Mouse (Mus musculus): ENCODE data around the gene Wrnip1.
A peak's percentile ranks its signal among the peaks of the same experiment; 100 is the strongest.

The Wrnip1 gene

DNA sequence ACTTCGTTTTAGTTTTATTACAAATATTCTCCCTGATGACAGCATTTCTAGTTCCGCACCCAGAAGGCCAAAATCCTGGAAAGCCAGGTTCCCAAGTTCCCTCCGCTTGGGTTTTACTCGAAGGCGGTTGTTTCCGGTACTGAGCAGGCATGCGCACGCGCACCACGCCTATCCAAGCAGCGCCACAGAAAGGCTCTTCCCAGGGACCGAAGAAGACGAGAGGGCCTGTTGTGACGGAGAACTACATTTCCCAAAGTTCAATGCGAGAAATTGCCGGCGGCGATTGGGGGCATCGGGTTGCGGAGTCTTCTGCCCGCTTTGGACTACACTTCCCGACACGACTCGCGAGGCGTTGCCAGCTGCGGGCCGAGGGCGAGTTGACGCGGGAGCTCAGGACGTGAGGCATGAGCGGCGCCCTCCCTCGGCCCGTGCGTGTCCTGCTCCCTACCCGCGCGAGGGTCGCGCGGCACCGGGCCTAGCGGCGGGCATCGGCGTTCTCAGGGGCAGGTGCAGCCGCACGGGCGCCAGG, at the start of gene Wrnip1:
Wrnip1 (plus strand) TSS at position 346 of the 529 bp plus-strand sequence.
- peak; percentile 97 for DNase-seq (ENCODE audit: extremely low spot score, low read depth, low spot score)

DNA sequence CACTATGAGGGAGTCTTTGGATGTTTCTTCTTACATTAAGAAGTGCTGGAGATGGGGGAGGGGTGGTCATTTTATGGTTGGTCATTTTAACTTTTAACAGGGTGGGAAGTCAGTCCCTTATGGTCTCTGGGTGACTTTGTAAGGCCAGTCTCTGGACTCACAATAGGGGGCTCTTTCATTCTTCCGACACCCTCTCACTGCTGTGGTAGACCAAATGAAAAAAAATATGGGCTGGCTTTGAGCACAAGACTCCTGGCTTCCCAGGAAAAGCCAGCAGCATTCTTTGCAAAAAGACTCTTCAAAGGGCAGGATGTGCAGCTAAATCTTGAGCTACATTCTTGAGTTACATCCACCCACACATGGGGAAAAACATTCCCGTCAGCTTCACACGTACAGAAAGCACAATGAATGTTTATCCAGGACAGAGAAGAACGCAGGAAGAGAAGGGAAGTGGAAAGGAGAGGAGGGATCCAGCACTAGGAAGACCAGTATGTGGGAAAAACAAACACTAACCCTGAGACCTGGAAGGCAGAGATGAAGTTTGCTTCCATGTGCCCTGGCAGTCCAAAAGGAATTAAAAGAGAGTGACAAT, 49.7 kb upstream of the Wrnip1 start:
- no peak for DNase-seq (ENCODE audit: extremely low spot score, low read depth, low spot score)

DNA sequence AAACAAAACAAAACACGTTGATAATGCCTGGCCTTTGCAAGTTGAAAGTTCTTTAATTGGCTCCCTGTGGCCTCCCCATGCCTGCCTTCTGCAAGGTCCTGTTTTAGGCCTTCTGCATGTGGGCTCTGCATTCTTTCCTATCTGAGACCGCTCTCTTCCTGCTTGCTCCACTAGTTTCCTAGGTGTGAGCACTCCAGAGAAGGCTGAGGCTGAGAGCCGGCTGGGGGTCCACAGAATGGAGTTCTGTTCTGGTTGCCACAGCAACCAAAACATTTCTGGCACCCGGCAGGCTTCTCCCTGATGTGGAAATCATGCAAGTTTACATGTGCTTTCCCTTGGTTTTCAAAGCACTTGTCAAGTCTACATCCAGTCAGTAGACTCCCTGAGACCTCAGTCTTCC, 42.8 kb upstream of the Wrnip1 start:
- DNase-seq (ENCODE audit: extremely low spot score, low read depth, low spot score): no peak

DNA sequence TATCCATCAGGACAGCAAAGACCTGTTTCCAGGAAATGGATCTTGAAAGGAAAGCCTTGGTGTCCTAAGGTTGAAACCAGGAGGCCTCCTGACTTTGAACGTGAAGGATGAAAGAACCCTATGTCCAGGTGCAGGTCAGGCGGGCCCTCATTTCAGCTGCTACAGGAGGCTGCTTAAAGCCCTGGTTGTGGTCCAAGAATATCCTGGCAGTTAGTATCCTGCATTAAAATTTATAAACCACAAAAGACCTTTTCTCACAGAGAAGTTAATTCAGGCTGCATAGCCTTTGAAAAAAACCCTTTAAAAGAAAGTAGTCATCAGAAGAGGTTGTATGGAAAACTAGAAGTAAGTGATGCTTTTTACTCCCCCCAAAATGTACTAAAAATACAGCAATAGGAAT, 41.0 kb upstream of the Wrnip1 start:
- DNase-seq (ENCODE audit: extremely low spot score, low read depth, low spot score): no peak

DNA sequence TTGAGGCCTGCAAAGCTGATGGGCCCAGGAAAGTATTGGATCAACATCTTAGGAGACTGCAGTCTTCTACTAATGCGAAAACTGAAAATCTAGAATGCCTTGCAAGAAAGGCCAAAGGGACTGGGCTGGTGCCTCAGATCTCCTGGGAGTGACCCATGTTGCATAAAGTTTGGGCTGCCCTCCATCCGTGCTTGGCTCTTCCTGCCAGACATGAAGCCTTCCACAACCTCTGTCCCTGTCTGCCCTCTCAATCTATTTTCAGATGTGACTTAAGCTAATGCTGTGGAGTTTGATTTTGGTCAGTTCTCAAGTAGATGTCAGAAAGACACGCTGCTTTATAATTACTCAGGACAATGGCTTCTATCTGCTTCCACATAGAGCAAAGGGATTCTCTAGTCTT, 38.7 kb upstream of the Wrnip1 start:
- DNase-seq (ENCODE audit: extremely low spot score, low read depth, low spot score): no peak

DNA sequence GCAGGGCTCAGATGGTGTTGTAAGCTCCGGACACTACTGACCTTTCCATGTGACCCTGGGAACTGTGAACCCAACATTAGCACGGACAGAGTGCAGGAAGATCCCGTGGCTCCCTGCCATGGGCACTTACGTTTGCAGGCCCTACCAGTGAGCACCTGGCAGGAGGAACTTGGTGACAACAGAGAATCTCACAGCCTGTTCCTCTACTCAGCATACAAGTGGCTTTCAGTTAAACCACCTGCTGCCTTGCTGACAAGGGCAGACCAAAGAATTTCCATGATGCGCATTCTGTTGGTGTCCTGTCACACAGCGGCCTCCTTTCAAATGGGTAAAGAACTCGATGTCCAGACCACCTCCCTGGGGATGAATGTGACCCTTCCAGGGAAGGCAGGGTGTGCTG, 37.4 kb upstream of the Wrnip1 start:
- DNase-seq (ENCODE audit: extremely low spot score, low read depth, low spot score): no peak

DNA sequence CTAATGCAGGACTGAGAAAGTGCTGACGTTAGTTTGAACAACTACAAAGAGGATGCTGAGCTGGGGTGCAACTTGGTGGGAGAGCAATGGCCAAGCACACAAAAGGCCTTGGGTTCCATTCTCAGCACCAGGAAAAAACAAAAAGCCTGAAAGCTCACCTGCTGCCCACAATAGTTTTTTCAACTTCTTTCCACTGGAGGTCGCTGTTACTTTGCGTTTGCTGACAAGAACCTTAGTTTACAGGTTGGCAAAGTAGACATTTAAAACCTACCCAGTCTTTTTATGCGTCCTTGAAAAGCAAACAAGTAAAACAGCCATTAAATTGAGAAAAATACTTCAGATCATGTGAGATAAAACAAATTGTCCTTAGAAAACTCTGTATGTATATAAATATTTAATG, 33.7 kb upstream of the Wrnip1 start:
- peak; percentile 30 for DNase-seq (ENCODE audit: extremely low spot score, low read depth, low spot score)

DNA sequence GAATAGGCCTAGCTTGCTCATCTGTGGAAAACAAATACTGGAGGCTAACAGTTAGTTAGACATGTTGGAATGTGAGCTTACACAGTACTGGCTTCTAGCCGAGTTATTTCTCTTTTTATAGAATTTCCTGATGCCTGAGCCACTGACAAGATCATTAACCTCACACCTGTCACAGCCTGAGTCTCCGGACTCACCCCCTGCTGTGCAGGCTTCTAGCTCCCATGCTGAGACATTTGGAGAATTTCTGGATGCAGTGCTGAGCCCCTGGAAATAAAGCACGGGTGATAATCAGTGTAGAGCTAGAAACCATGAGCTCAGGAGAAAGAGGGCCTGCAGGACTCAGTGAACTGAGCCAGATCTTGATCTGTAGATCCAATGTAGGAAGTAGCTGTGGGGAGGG, 31.9 kb upstream of the Wrnip1 start:
- no peak for DNase-seq (ENCODE audit: extremely low spot score, low read depth, low spot score)

DNA sequence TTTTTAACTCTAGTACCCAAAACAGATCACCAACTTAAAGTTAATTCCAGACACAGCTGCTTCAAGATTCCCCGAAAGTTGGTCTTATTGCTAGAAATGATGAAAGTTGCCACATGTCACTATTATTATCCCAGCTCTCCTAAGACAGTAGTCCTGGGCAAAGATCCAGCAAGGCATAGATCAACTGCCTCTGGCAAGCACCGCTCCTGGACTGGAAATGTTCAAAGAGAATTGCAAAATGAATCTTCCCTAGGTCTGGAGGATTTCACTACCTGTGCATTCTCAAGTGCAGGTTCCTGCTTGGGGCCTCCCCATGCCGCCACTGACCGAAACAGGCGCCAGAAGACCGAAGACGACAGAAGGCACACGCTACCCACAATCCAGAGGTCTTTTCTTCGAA, 25.9 kb upstream of the Wrnip1 start:
- no peak for DNase-seq (ENCODE audit: extremely low spot score, low read depth, low spot score)

DNA sequence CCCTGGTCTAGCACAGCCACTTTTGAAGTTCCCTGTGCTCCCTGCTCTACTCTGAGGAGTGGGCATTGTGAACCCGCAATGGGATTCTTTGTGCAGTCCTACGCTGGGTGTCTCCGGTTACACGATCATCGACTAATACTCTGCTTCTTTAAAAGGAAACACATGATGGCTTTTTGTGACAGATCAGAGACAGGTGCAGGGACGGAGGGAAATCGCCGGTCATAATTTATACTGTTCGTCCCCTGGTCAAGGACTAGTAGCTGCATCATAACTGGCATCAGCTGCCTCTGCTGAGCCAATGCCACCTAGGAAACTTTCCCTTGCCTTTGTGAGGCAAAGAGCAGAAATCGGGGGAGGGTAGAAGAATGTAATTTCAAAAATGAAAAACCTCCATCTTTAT, 25.5 kb upstream of the Wrnip1 start:
- no peak for DNase-seq (ENCODE audit: extremely low spot score, low read depth, low spot score)

DNA sequence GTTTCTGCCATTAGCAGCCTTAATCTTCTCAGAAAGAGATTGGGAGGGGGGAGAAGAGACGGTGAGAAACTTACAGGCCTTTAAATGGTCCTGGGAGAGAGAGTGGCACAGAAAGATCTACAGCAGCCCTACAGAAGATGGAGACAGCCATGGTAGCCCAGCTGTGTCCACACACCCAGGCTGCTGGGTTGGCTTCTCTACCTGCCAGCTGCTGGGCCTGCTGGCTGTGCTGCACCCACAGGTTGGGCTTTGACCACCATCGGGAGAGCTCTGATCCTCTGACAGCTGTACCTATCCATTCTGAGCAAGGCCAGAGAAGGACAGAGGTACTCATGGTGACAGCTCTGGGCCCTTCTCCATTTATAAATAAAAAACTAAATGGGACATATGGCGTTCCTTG, 23.0 kb upstream of the Wrnip1 start:
- DNase-seq (ENCODE audit: extremely low spot score, low read depth, low spot score): no peak

DNA sequence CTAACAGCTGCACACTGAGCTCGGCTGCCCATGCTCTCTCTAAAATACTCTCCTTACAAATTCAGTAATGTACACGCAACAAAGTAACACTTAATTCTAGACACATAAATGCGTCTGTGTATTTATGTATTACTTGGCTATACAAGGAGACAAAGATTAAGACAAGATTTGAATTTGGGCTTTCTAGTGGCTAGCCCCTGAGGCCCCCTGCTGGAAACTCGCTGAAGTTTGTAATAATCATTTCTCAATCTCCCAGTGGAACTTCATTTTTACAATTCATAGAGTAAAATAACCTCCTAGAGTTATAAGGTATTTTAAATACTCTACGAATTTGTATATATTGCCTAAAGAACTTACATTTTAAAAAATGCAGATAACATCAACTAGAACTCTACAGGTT, 18.8 kb upstream of the Wrnip1 start:
- no peak for DNase-seq (ENCODE audit: extremely low spot score, low read depth, low spot score)

DNA sequence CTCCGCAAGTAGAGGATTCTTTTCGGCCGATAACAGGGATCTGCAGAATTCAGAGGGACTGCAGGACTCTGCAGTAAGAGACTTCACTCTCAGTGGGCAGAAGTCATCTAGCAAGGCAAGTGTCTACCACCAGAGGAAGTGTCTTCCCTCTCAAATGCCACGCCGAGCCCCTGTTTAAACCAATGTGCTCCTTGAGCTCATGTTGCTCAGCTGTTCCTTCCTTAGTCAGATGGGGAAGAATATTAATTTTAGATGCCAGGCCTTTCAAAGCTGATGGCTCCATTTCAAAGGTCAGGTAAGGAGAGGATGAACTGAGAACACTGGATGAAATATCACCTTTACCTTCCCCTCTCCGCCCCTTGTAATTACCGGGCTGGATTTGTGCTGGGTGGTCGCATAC, 18.0 kb upstream of the Wrnip1 start, which contains the start of gene Mylk4:
Mylk4 (minus strand) TSS at position 139 of the 400 bp plus-strand sequence.
- DNase-seq (ENCODE audit: extremely low spot score, low read depth, low spot score): no peak

DNA sequence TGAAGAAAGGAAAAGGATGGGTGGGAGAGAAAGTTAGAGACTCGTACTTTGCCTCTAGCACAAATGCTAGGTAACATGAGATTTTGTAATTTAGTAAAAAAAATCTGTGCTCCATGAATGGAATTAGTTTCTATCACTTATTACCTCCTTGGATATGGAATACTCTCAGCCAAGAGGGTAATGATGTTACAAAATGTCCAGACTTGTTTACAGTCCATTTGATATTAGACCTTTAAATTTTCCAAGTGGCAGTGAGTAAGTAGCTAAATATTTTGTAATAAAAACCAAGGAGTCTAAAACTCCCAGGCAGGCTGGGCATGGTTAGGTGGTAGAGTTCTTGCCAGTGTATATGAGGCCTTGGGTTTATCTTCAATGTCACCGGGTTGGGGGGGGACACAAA, 14.3 kb upstream of the Wrnip1 start:
- DNase-seq (ENCODE audit: extremely low spot score, low read depth, low spot score): no peak

DNA sequence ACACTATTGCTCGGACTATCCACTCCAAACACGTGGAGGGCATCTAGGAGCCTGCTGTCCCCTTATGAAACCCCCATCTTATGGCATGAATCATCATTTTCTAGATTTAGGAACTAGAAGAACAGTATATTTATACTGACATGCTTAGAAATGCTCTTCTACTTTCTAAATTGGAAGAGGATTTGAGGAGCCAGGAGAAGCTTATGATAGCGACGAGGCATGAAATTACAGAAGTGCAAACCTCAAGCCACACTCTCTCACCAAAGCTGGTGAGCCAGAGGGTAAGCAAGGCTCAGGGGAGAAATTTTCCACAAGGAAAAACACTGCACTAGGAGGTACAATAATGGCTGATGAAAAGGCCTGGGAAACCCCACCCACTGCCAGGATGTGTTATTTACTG, 12.1 kb upstream of the Wrnip1 start:
- DNase-seq (ENCODE audit: extremely low spot score, low read depth, low spot score): no peak

DNA sequence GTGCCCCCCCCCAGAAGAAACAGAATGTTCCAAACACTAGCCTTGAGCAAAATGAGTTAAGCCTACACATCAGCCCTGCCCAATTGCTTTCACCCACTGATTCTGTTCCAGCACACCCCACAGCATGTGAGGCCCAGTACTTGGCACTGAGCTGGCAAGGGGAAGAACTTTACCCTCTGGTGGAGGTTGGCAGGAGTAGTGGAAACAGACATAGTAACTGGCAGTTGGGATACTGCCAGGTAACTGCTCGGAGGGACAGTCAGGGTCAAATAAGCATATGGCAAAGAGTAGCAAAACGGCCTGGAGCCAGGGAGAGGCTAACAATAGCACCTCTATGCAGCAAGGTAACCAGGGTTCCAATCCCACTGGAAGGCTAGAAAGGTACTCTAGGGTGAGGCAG, 7.2 kb upstream of the Wrnip1 start:
- no peak for DNase-seq (ENCODE audit: extremely low spot score, low read depth, low spot score)

DNA sequence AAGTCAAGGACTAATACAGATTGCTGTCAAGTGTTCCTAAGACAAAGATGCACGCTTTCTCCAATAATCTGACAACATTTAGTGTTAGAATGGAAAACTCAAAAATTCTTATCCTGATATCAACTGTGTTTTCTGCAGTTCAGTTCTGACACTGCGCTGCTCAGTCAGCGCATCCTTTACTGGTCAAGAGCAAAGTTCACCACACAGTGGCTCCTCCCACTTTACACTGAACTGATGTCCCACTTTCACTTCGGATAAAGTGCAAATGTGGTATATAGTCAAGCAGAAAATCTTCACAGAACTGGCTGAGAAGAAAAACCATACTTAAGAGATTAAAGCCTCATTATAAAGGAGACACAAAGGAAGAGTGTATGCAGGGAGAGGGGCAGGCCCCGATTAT, 6.7 kb upstream of the Wrnip1 start:
- no peak for DNase-seq (ENCODE audit: extremely low spot score, low read depth, low spot score)

DNA sequence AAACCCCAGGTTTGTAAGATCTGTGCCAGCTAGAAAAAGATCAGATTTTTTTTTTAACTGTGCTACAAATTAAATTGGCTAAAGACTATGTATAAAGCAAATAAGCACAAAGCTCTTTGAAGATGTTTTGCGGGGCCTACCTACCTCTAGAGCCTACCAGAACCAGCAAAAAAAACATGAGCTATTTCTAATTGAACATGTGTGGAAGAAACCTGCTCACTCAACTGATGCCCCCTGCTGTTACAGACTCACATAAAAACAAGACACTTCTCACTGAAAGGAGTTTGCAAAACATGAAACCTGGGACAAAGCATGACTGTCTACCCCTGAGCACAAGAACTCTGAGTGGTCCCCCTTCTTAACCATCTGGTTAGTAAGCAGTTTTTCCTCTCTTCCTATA, 4.8 kb upstream of the Wrnip1 start:
- no peak for DNase-seq (ENCODE audit: extremely low spot score, low read depth, low spot score)

DNA sequence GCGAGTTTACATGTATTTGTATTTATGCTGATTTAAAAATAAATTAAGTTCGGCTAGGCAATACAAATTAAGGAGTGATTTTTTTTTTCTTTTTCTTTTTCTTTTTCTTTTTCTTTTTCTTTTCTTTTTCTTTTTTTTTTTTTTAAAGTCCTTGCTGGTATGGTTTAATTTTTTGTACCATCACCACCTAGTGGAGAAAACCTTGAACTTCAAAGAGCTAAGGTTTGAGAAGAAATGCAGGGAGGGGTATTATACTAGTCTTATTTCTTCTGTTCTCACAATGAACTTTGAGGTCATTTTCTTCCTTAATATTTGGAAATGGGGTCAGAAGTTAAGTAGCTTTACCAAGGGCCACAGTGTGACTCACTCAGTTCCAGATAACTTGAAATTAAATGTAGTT, 2.7 kb upstream of the Wrnip1 start:
- no peak for DNase-seq (ENCODE audit: extremely low spot score, low read depth, low spot score)

DNA sequence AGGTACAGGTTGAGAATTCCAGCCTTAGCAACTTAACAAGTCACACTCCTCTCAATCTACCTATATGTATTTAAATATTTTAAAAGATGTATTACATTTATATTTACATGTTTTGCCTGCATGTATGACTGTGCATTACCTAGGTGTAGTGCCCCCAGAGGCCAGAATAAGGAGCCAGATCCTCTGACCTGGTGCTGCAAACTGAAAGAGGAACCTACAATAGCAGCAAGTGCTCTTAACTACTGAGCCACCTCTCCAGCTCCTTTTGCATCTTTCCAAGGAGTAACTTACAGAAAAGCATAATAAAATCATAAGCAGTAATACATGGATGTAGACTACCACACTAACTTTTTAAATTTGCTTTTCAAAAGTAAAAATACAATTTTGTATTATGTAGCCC, 979 bp upstream of the Wrnip1 start:
- DNase-seq (ENCODE audit: extremely low spot score, low read depth, low spot score): no peak

DNA sequence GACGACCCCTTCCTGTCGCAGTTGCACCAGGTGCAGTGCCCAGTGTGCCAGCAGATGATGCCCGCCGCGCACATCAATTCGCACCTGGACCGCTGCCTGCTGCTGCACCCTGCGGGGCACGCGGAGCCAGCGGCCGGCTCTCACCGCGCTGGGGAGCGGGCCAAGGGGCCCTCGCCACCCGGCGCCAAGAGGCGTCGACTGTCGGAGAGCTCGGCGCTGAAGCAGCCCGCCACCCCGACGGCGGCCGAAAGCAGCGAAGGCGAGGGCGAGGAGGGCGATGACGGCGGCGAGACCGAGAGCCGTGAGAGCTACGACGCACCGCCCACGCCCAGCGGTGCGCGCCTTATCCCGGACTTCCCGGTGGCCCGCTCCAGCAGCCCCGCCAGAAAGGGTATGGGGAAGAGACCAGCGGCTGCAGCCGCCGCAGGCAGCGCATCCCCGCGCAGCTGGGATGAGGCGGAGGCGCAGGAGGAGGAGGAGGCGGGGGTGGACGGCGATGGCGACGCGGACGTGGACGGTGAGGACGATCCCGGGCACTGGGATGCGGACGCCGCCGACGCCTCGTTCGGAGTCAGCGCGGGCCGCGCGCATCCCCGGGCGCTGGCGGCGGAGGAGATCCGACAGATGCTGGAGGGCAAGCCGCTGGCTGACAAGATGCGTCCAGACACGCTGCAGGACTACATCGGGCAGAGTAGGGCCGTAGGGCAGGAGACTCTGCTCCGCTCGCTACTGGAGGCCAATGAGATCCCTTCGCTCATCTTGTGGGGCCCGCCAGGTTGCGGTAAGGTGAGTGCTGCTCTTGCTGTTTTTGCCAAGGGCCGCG, 632 bp downstream of the Wrnip1 start, which contains the start of gene D930007J09Rik:
D930007J09Rik (minus strand) TSS at position 591 of the 823 bp plus-strand sequence.
- no peak for DNase-seq (ENCODE audit: extremely low spot score, low read depth, low spot score)

DNA sequence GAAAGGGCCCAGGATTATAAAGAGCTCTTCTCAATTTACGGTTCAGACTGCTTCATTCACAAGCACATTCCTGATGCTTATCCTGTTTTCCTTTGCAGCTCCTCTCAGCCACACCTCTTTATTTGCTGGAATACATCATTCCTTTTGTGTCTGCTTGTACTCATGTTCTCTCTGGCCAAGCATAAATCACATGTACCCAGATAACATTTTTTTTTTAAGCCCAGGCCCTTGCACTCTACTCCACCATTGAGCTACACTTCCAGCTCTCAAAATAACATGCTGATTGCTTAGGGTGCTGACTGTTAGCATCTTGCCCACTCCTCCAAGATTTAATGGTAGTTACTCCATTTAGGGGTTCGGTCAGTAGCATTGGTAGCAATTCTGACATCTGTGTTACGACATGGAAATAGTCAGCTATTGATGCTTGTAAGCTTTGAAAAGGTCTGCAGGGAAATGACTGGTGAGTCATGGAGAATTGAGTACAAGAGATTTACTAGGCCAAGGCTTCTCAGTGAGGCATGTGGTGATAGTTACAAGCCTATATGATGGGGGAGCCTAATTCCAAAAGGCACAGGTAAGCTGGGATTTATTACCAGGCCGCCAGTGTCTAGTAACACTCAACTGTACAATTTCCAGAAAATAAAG, 2.0 kb downstream of the Wrnip1 start:
- no peak for DNase-seq (ENCODE audit: extremely low spot score, low read depth, low spot score)
